Mouse (Mus musculus) limb, embryonic 15.5 days (tissue): ENCODE measurements around the gene Emg1. TPM values are rescaled to one million over a fixed set of nuclear protein-coding genes. Genes with fewer than 3 reads are reported as not detected.
"Not testable (repeated sequence)": the region's sequence is repeated elsewhere in the genome, so short reads cannot be mapped to it uniquely, and the experiment has no call there.

Experiments used
- ATAC-seq: fragments of 200-750 bp; cut with Nextera tagmentation; 2 replicates; pipeline ENCODE4 v1.8.0; 2017; ENCODE audit warnings: low read depth, moderate TSS enrichment; ENCODE audit not compliant: insufficient number of reproducible peaks, low FRiP score, low TSS enrichment
- H3K27ac ChIP-seq: fragments of 300-500 bp; sonication (generic); 2 replicates; pipeline ENCODE4 v1.5.1; 2015; ENCODE audit warnings: moderate library complexity, mild to moderate bottlenecking, inconsistent platforms
- H3K27me3 ChIP-seq: fragments of 300-500 bp; sonication (generic); 2 replicates; pipeline ENCODE4 v1.6.1; 2015; ENCODE audit warnings: inconsistent platforms
- H3K36me3 ChIP-seq: fragments of 300-500 bp; sonication (generic); 2 replicates; pipeline ENCODE4 v1.6.1; 2015; ENCODE audit warnings: inconsistent platforms
- H3K4me1 ChIP-seq: fragments of 300-500 bp; sonication (generic); 2 replicates; pipeline ENCODE4 v1.6.1; 2015; ENCODE audit warnings: inconsistent platforms
- H3K4me2 ChIP-seq: fragments of 300-500 bp; sonication (generic); 2 replicates; pipeline ENCODE4 v1.6.1; 2015; ENCODE audit warnings: mild to moderate bottlenecking, inconsistent platforms
- H3K4me3 ChIP-seq: fragments of 300-500 bp; sonication (generic); 2 replicates; pipeline ENCODE4 v1.5.1; 2015; ENCODE audit warnings: mild to moderate bottlenecking, inconsistent platforms
- H3K9ac ChIP-seq: fragments of 300-500 bp; sonication (generic); 2 replicates; pipeline ENCODE4 v1.6.1; 2015; ENCODE audit warnings: inconsistent platforms
- H3K9me3 ChIP-seq: fragments of 300-500 bp; sonication (generic); 2 replicates; pipeline ENCODE4 v1.6.1; 2016; ENCODE audit warnings: inconsistent platforms
- WGBS: fragments of 180-500 bp; shearing (Covaris S2); methylation state at CpG from one replicate; pipeline ENCODE4 v1.1.7; 2015; 5-methylcytosine and 5-hydroxymethylcytosine counted together
- polyA plus RNA-seq: library from polyadenylated mRNA; unstranded; fragments of >200 nt; fragmentation: Nextera tagmentation; extraction: Ambion mirVana; gene quantifications from 2 replicates; pipeline ENCODE4 v1.2.1, GENCODE M21; 2015

Emg1 gene
- polyA plus RNA-seq, 1 experiment from 2014 or later = 164 TPM

- Histone ChIP-seq H3K27me3 (no peaks in the 10 kb centered on the region), H3K9me3 (no peaks in the 10 kb centered on the region), H3K36me3 (no peaks in the 10 kb centered on the region), H3K27ac (no peak overlapping the region), H3K4me2 (no peak overlapping the region), H3K4me1 (peaks cover 7% of the 10 kb centered on the region; the same call in 1 of the 2 replicates), H3K4me3 (no peak overlapping the region), H3K9ac (no peak overlapping the region)
- WGBS = 93% methylated on average over 12 of the region's 12 CpGs
- no peak for ATAC-seq
Measured at GRCm38 (mm10) chr6:124685606-124686386, 26.2 kb downstream of the Emg1 start.

GRCm38 (mm10) chr6:124683591-124684417, 28.2 kb downstream of the Emg1 start:
- ATAC-seq = peak; percentile 30; the same call in 1 of the 2 replicates
- H3K4me2 ChIP-seq = no peak overlapping the region

GRCm38 (mm10) chr6:124682291-124682690, 29.7 kb downstream of the Emg1 start:
- not testable (repeated sequence) for H3K36me3 ChIP-seq, H3K9me3 ChIP-seq, H3K4me2 ChIP-seq, ATAC-seq, H3K9ac ChIP-seq, H3K4me1 ChIP-seq, H3K4me3 ChIP-seq, H3K27ac ChIP-seq, H3K27me3 ChIP-seq
- 77% methylated on average over 6 of the region's 6 CpGs for WGBS

More at GRCm38 (mm10) chr6:124683591-124684417, 28.2 kb downstream of the Emg1 start:
- WGBS = 61% methylated on average over 14 of the region's 14 CpGs
- Histone ChIP-seq H3K4me3 (no peak overlapping the region), H3K9ac (no peak overlapping the region), H3K27me3 (no peaks in the 10 kb centered on the region), H3K36me3 (no peaks in the 10 kb centered on the region), H3K4me1 (peaks cover 7% of the 10 kb centered on the region; the same call in 1 of the 2 replicates), H3K9me3 (no peaks in the 10 kb centered on the region), H3K27ac (peak overlapping the region; percentile 43; the same call in 1 of the 2 replicates)

GRCm38 (mm10) chr6:124679486-124679885, 32.5 kb downstream of the Emg1 start:
- peaks cover 1% of the 10 kb centered on the region; the same call in 1 of the 2 replicates for H3K36me3 ChIP-seq
- ATAC-seq = no peak
- no peak overlapping the region for H3K4me2 ChIP-seq
- no peak overlapping the region for H3K4me3 ChIP-seq
- 86% methylated on average over 3 of the region's 3 CpGs for WGBS
- peaks cover 7% of the 10 kb centered on the region; the same call in 1 of the 2 replicates for H3K4me1 ChIP-seq
- H3K27me3 ChIP-seq = no peaks in the 10 kb centered on the region
- H3K9ac ChIP-seq = no peak overlapping the region
- no peak overlapping the region for H3K27ac ChIP-seq
- no peaks in the 10 kb centered on the region for H3K9me3 ChIP-seq

- Histone ChIP-seq H3K9ac (no peak overlapping the region), H3K27me3 (no peaks in the 10 kb centered on the region), H3K9me3 (no peaks in the 10 kb centered on the region), H3K27ac (no peak overlapping the region), H3K36me3 (peaks cover 3% of the 10 kb centered on the region; the same call in 1 of the 2 replicates), H3K4me3 (no peak overlapping the region), H3K4me2 (no peak overlapping the region), H3K4me1 (peaks cover 6% of the 10 kb centered on the region; the same call in 1 of the 2 replicates)
- no peak for ATAC-seq
- 94% methylated on average over 7 of the region's 7 CpGs for WGBS
Measured at GRCm38 (mm10) chr6:124678769-124679168, 33.2 kb downstream of the Emg1 start.

GRCm38 (mm10) chr6:124676171-124676570, 35.8 kb downstream of the Emg1 start:
- Histone ChIP-seq H3K4me1 (peaks cover 13% of the 10 kb centered on the region), H3K9ac (no peak overlapping the region), H3K4me3 (no peak overlapping the region), H3K36me3 (peaks cover 3% of the 10 kb centered on the region; the same call in 1 of the 2 replicates), H3K4me2 (no peak overlapping the region), H3K9me3 (no peaks in the 10 kb centered on the region), H3K27ac (no peak overlapping the region), H3K27me3 (no peaks in the 10 kb centered on the region)
- 77% methylated on average over 6 of the region's 6 CpGs for WGBS
- ATAC-seq = no peak

- 96% methylated on average over 7 of the region's 7 CpGs for WGBS
Measured at GRCm38 (mm10) chr6:124674591-124674990, 37.4 kb downstream of the Emg1 start.

GRCm38 (mm10) chr6:124673619-124674018, 38.4 kb downstream of the Emg1 start:
- peaks cover 7% of the 10 kb centered on the region; the same call in 1 of the 2 replicates for H3K36me3 ChIP-seq
- peaks cover 13% of the 10 kb centered on the region for H3K4me1 ChIP-seq
- H3K9me3 ChIP-seq = no peaks in the 10 kb centered on the region
- WGBS = 59% methylated on average over 9 of the region's 9 CpGs
- no peak overlapping the region for H3K4me3 ChIP-seq
- no peak overlapping the region for H3K9ac ChIP-seq
- H3K4me2 ChIP-seq = no peak overlapping the region
- no peaks in the 10 kb centered on the region for H3K27me3 ChIP-seq
- 0 out of 2 replicates have a peak, but pooled peaks have one; percentile 55 for ATAC-seq
- H3K27ac ChIP-seq = peak overlapping the region; percentile 33

More at GRCm38 (mm10) chr6:124674591-124674990, 37.4 kb downstream of the Emg1 start:
- Histone ChIP-seq H3K36me3 (peaks cover 7% of the 10 kb centered on the region; the same call in 1 of the 2 replicates), H3K4me2 (no peak overlapping the region), H3K27me3 (no peaks in the 10 kb centered on the region), H3K4me1 (peaks cover 13% of the 10 kb centered on the region), H3K9ac (no peak overlapping the region), H3K4me3 (no peak overlapping the region), H3K9me3 (no peaks in the 10 kb centered on the region), H3K27ac (no peak overlapping the region)
- ATAC-seq = no peak

- 42% methylated on average over 6 of the region's 6 CpGs for WGBS
- ATAC-seq = no peak
- Histone ChIP-seq H3K4me3 (no peak overlapping the region), H3K9ac (no peak overlapping the region), H3K9me3 (no peaks in the 10 kb centered on the region), H3K4me1 (peaks cover 13% of the 10 kb centered on the region), H3K27ac (no peak overlapping the region; the same call in 1 of the 2 replicates), H3K27me3 (no peaks in the 10 kb centered on the region), H3K36me3 (peaks cover 7% of the 10 kb centered on the region; the same call in 1 of the 2 replicates), H3K4me2 (no peak overlapping the region)
Measured at GRCm38 (mm10) chr6:124672100-124672499, 39.9 kb downstream of the Emg1 start.

GRCm38 (mm10) chr6:124670281-124670900, 41.6 kb downstream of the Emg1 start:
- Histone ChIP-seq H3K9ac (no peak overlapping the region), H3K4me2 (no peak overlapping the region), H3K36me3 (peaks cover 7% of the 10 kb centered on the region; the same call in 1 of the 2 replicates), H3K9me3 (no peaks in the 10 kb centered on the region), H3K4me1 (peaks cover 13% of the 10 kb centered on the region), H3K27me3 (no peaks in the 10 kb centered on the region), H3K27ac (no peak overlapping the region), H3K4me3 (no peak overlapping the region)
- WGBS = 87% methylated on average over 7 of the region's 7 CpGs
- ATAC-seq = no peak

GRCm38 (mm10) chr6:124669234-124669859, 42.6 kb downstream of the Emg1 start:
- Histone ChIP-seq H3K9me3 (no peaks in the 10 kb centered on the region), H3K27ac (no peak overlapping the region), H3K9ac (no peak overlapping the region), H3K4me1 (peaks cover 13% of the 10 kb centered on the region), H3K4me2 (no peak overlapping the region), H3K36me3 (peaks cover 5% of the 10 kb centered on the region; the same call in 1 of the 2 replicates), H3K27me3 (no peaks in the 10 kb centered on the region), H3K4me3 (no peak overlapping the region)
- no peak for ATAC-seq
- WGBS = 80% methylated on average over 11 of the region's 11 CpGs
